Mouse (Mus musculus) olfactory bulb, adult 2 months (tissue): Measurements from ENCODE around the gene Ap2s1.

Experiments used
- CTCF ChIP-seq: fragments of 200-500 bp; IDR thresholded peaks from 2 replicates; pipeline ENCODE4 v1.5.1; 2012; ENCODE audit warnings: low read depth, mild to moderate bottlenecking, low read length, moderate library complexity; ENCODE audit not compliant: insufficient read depth
- POLR2A ChIP-seq: fragments of 200-500 bp; IDR thresholded peaks from 2 replicates; pipeline ENCODE4 v1.6.1; 2012; ENCODE audit warnings: mild to moderate bottlenecking, low read depth, low read length, moderate library complexity; ENCODE audit not compliant: insufficient read depth

GRCm38 (mm10) chr7:16712633-16713415 is 25.4 kb upstream of the Ap2s1 start:
- TF ChIP-seq POLR2A: no peak
- TF ChIP-seq CTCF: no peak
